Mouse (Mus musculus): Measurements from ENCODE around the gene Mettl27. TPM values are rescaled to one million over a fixed set of nuclear protein-coding genes. Genes with fewer than 3 reads are reported as not detected.
"Not testable (repeated sequence)": the region's sequence is repeated elsewhere in the genome, so short reads cannot be mapped to it uniquely, and the experiment has no call there.

Mettl27 gene
- polyA plus RNA-seq, 1 experiment = 4.1 TPM

GRCm38 (mm10) chr5:134934666-134935065 lies 2.5 kb downstream of the Mettl27 start:
- Histone ChIP-seq H3K27ac (ENCODE audit: insufficient read depth, low read length) (no peak overlapping the region), H3K4me3 (ENCODE audit: insufficient read depth, low read length) (no peak overlapping the region), H3K4me1 (ENCODE audit: control insufficient read depth, insufficient read depth, low read length) (no peaks in the 10 kb centered on the region)
- TF ChIP-seq POLR2A (IDR thresholded peaks at IDR 0.05; ENCODE audit: low read depth, low read length) (no peak), CTCF (IDR thresholded peaks at IDR 0.05; ENCODE audit: borderline replicate concordance, insufficient read depth, low read length) (no peak)

GRCm38 (mm10) chr5:134936051-134936450 lies 3.9 kb downstream of the Mettl27 start:
- H3K4me1 ChIP-seq (ENCODE audit: control insufficient read depth, insufficient read depth, low read length) = no peaks in the 10 kb centered on the region
- H3K27ac ChIP-seq (ENCODE audit: insufficient read depth, low read length) = no peak overlapping the region
- H3K4me3 ChIP-seq (ENCODE audit: insufficient read depth, low read length) = no peak overlapping the region
- TF ChIP-seq CTCF (IDR thresholded peaks at IDR 0.05; ENCODE audit: borderline replicate concordance, insufficient read depth, low read length) (no peak), POLR2A (IDR thresholded peaks at IDR 0.05; ENCODE audit: low read depth, low read length) (no peak)

- Histone ChIP-seq H3K4me1 (ENCODE audit: control insufficient read depth, insufficient read depth, low read length) (no peaks in the 10 kb centered on the region), H3K4me3 (ENCODE audit: insufficient read depth, low read length) (no peak overlapping the region), H3K27ac (ENCODE audit: insufficient read depth, low read length) (no peak overlapping the region)
- TF ChIP-seq POLR2A (IDR thresholded peaks at IDR 0.05; ENCODE audit: low read depth, low read length) (no peak), CTCF (IDR thresholded peaks at IDR 0.05; ENCODE audit: borderline replicate concordance, insufficient read depth, low read length) (no peak)
Measured at GRCm38 (mm10) chr5:134936626-134937185, 4.5 kb downstream of the Mettl27 start.

GRCm38 (mm10) chr5:134939069-134939468 lies 6.9 kb downstream of the Mettl27 start:
- Histone ChIP-seq H3K4me1 (ENCODE audit: control insufficient read depth, insufficient read depth, low read length) (peaks cover 5% of the 10 kb centered on the region; the same call in 1 of the 2 replicates), H3K4me3 (ENCODE audit: insufficient read depth, low read length) (no peak overlapping the region), H3K27ac (ENCODE audit: insufficient read depth, low read length) (no peak overlapping the region)
- TF ChIP-seq CTCF (IDR thresholded peaks at IDR 0.05; ENCODE audit: borderline replicate concordance, insufficient read depth, low read length) (no peak), POLR2A (IDR thresholded peaks at IDR 0.05; ENCODE audit: low read depth, low read length) (no peak)

GRCm38 (mm10) chr5:134939554-134939953 lies 7.4 kb downstream of the Mettl27 start:
- H3K27ac ChIP-seq (ENCODE audit: insufficient read depth, low read length); H3K4me1 ChIP-seq (ENCODE audit: control insufficient read depth, insufficient read depth, low read length); H3K4me3 ChIP-seq (ENCODE audit: insufficient read depth, low read length): not testable (repeated sequence)

- TF ChIP-seq POLR2A (IDR thresholded peaks at IDR 0.05; ENCODE audit: low read depth, low read length) (no peak), CTCF (IDR thresholded peaks at IDR 0.05; ENCODE audit: borderline replicate concordance, insufficient read depth, low read length) (no peak)
- Histone ChIP-seq H3K4me3 (ENCODE audit: insufficient read depth, low read length) (no peak overlapping the region), H3K27ac (ENCODE audit: insufficient read depth, low read length) (no peak overlapping the region), H3K4me1 (ENCODE audit: control insufficient read depth, insufficient read depth, low read length) (peaks cover 9% of the 10 kb centered on the region; the same call in 1 of the 2 replicates)
Measured at GRCm38 (mm10) chr5:134941472-134942209, 9.5 kb downstream of the Mettl27 start.

- Histone ChIP-seq H3K4me3 (ENCODE audit: insufficient read depth, low read length) (no peak overlapping the region), H3K4me1 (ENCODE audit: control insufficient read depth, insufficient read depth, low read length) (peaks cover 10% of the 10 kb centered on the region; the same call in 1 of the 2 replicates), H3K27ac (ENCODE audit: insufficient read depth, low read length) (0 out of 2 replicates have a peak overlapping the region, but pooled peaks have one; percentile 17)
- TF ChIP-seq POLR2A (IDR thresholded peaks at IDR 0.05; ENCODE audit: low read depth, low read length) (peak; percentile 18; the same call in 1 of the 2 replicates), CTCF (IDR thresholded peaks at IDR 0.05; ENCODE audit: borderline replicate concordance, insufficient read depth, low read length) (no peak)
Measured at GRCm38 (mm10) chr5:134942740-134943139, 10.6 kb downstream of the Mettl27 start.

- no peak overlapping the region for H3K4me3 ChIP-seq (ENCODE audit: insufficient read depth, low read length)
- peaks cover 10% of the 10 kb centered on the region; the same call in 1 of the 2 replicates for H3K4me1 ChIP-seq (ENCODE audit: control insufficient read depth, insufficient read depth, low read length)
- TF ChIP-seq CTCF (IDR thresholded peaks at IDR 0.05; ENCODE audit: borderline replicate concordance, insufficient read depth, low read length) (no peak), POLR2A (IDR thresholded peaks at IDR 0.05; ENCODE audit: low read depth, low read length) (no peak)
- no peak overlapping the region for H3K27ac ChIP-seq (ENCODE audit: insufficient read depth, low read length)
Measured at GRCm38 (mm10) chr5:134944179-134944578, 12.0 kb downstream of the Mettl27 start.

- Histone ChIP-seq H3K27ac (ENCODE audit: insufficient read depth, low read length) (no peak overlapping the region), H3K4me1 (ENCODE audit: control insufficient read depth, insufficient read depth, low read length) (peaks cover 10% of the 10 kb centered on the region; the same call in 1 of the 2 replicates), H3K4me3 (ENCODE audit: insufficient read depth, low read length) (no peak overlapping the region)
- TF ChIP-seq CTCF (IDR thresholded peaks at IDR 0.05; ENCODE audit: borderline replicate concordance, insufficient read depth, low read length) = no peak
- no peak for TF ChIP-seq POLR2A (IDR thresholded peaks at IDR 0.05; ENCODE audit: low read depth, low read length)
Measured at GRCm38 (mm10) chr5:134945266-134945959, 13.2 kb downstream of the Mettl27 start.

All from embryonic fibroblast, embryonic 13.5 days (primary cell).